Mouse (Mus musculus): Measurements from ENCODE around the gene Brinp3. TPM values are rescaled to one million over a fixed set of nuclear protein-coding genes. Genes with fewer than 3 reads are reported as not detected.

Gene Brinp3
- total RNA-seq, 4 experiments from 2014 or later = 19.7 to 21.8 (median 21.0) TPM

DNA sequence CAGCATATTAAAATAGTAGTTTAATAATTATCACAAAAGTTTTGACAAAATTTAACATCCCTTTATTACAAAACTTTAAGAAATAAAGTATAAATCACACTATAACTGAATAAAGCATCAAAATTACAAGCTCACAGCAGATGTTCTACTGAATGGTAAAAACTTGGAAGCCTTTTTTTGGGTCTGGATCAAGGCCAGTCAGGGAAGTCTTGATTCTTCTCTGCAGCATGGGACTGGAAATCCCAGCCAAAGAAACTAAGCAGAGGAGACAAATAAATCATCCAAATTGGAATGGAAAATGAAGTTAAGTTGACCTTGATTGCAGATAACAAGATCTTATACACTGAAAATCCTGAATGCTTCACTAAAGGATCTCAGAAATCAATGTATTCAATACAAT lies 298.3 kb downstream of the Brinp3 start:
- peak; percentile 6 to 34 for DNase-seq (ENCODE audit: low spot score in 2 of 2)

DNA sequence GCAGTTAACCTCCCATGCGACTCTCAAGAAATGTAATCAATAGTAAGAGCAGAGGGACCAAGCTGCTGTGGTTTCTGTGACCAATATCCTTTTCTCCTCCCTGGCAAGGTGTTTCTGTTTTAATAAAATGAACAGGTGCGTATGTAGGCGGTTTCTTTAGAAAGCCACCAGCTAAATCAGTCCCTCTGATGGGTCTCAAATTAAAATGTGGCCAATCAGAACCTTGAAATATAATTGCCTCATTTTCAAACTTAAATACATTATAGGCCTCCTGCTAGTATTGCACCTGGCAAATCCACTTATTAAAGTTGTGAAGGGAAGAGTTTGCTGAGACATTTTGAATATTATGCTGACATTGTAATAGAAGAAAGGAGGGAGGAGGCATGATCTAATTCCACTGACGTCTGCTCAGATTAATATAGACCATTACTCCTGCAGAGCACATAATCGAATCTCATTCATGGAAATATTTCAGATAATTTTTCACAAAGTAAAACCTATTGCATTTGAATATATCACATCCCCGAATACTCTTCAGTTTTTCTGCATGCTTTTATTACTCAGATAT lies 305.5 kb downstream of the Brinp3 start:
- no peak for DNase-seq (ENCODE audit: low spot score in 2 of 2)

DNA sequence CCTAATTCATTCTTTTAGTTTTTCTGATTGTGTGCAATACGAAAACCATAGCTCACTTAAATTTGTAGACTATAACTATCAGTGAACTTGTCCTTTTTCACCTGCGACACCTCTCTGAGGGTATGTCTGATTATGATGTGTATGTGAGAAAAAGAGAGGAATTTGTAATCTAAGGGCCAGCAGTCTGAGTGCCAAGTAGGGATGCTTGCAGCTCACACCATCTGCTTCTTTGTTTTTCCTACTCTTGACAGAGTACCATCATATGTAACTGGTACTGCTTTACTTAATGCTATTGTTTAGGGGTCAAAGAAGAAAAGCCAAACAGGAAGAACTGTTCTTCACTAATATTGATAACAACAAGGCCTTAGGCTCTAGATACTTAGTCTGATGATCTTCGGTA lies 307.3 kb downstream of the Brinp3 start:
- no peak for DNase-seq (ENCODE audit: low spot score in 2 of 2)

- DNase-seq (ENCODE audit: low spot score in 2 of 2) = no peak
Measured at GRCm38 (mm10) chr1:146807765-146808164, 313.2 kb downstream of the Brinp3 start.

- no peak for DNase-seq (ENCODE audit: low spot score in 2 of 2)
Measured at GRCm38 (mm10) chr1:146833888-146834287, 339.3 kb downstream of the Brinp3 start.

DNA sequence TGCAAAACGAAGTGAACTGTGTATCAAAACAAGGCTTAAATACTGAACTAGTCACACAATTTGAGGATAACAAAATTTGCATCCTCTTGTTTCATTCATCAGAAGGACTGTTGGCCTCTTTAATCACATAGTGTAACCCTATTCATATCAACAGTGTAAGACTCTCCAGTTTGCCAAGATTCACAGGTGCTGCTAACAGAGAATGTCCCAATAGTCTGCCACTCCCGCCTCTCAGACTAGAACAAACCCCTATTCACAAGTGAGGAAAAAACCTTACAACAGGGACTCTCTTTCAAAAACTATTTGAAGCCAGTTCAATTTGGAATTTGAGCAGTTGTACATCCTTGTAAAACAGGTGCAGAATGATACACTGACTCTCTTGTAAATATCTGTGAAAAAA lies 349.5 kb downstream of the Brinp3 start:
- DNase-seq (ENCODE audit: low spot score in 2 of 2) = no peak

- DNase-seq (ENCODE audit: low spot score in 2 of 2) = no peak
Measured at GRCm38 (mm10) chr1:146848892-146849291, 354.3 kb downstream of the Brinp3 start.

DNA sequence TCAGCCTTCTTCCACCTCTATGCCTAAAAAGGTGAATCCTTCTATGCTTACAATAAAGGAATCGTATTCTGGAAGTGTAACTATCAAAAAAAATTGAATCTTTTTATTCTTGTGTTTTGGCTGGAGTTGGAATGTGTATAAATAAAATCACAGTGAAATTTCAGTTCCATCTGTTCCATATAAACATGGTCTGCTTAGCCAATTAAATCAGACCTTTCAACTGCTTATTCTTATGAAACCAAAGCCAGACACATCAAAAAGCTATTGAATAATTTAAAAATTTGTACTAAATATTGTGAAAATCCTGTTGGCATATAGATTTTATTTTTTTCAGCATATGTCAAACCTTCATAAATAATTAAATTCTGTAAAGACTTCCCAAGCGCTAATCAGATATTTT lies 355.6 kb downstream of the Brinp3 start:
- no peak for DNase-seq (ENCODE audit: low spot score in 2 of 2)

DNA sequence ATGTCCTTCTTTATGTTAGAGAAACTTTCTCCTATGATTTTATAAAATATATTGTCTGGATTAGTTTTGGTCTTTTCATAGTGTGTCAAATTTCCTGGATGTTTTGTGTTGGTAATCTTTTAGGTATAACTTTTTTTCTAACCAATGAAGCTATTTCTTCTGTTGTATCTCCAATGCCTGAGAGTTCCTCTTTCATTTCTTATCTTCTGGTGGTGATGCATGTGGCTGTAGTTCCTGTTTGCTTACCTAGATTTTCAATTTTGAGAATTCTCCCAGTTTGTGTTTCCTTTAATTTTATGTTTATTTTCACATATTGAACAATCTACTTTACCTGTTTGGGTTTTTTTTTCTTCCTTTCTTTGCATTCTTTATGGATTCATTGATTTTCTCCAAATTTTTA lies 404.1 kb downstream of the Brinp3 start:
- DNase-seq (ENCODE audit: low spot score in 2 of 2) = no peak

DNA sequence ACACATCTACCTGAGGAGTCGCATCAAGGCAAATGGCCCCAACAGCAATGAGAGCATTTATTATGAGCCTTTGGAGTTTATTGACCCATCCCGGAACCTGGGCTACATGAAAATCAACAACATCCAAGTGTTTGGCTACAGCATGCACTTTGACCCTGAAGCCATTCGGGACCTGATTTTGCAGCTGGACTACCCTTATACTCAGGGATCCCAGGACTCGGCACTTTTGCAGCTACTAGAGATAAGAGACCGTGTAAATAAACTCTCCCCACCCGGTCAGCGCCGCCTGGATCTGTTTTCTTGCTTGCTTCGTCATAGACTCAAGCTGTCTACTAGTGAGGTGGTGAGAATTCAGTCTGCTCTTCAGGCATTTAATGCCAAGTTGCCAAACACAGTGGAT lies 407.1 kb downstream of the Brinp3 start:
- no peak for DNase-seq (ENCODE audit: low spot score in 2 of 2)

DNA sequence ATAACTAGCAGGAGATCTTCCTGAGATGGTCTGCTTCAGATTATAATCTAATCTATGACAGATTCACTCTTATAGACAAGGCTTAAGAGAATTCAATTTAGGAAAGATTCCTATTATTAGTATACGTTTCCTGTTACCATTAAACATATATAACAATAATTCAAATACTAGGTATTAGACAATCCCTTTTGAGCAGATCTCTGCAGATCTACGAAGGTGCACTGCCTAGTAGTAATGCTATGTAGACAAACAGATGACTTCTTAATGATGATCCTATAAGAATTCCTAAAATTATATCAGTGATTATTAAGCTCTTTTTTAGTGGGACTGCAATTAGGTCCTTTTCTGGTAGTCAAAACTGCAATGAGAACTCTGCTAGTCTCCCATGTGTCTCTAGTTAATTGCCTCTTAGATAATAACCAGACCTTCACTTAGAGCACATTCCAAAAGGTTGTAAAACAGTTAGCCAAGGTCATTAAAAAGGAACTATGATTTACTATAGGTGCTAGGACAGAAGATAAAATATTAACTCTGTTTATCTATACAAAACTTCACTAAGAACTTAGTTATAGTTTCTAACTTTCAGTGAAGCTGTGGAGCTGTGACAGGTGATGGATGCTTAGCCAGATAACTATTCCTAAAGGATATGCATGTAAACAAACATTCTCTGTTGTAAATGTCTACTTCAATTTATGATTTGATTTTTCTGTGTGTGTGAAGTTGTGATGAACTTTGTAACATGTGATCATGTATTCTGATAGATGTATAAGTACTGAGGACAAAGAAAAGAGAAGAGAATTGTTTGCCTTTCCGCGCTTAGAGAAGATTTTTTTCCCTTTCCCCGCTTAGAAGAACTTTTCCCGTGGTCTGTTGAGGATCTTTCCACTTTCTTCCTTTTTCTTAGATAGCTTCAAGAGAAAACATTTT lies 445.2 kb downstream of the Brinp3 start:
- DNase-seq (ENCODE audit: low spot score in 2 of 2) = no peak

All from layer of hippocampus, adult 8-10 months (tissue).